Mouse (Mus musculus) stomach, embryonic 16.5 days (tissue): Measurements from ENCODE around the gene Nemp1. TPM values are rescaled to one million over a fixed set of nuclear protein-coding genes. Genes with fewer than 3 reads are reported as not detected.

ENCODE experiments used
- polyA plus RNA-seq: library from polyadenylated mRNA; unstranded; fragments of >200 nt; fragmentation: Nextera tagmentation; extraction: Ambion mirVana; gene quantifications from 2 replicates; pipeline ENCODE4 v1.2.1, GENCODE M21; 2015

Gene Nemp1
- polyA plus RNA-seq, 1 experiment from 2014 or later = 10.0 TPM

Other genes with a start within 250 kb of the Nemp1 start
- gene Stac3, start 165.2 kb upstream of the Nemp1 start, polyA plus RNA-seq = 0.70 and 5.5 TPM in 2 replicates
- 192 and 231 TPM in 2 replicates for gene Ndufa4l2, start 151.9 kb upstream of the Nemp1 start, polyA plus RNA-seq
- gene Shmt2, start 144.5 kb upstream of the Nemp1 start, polyA plus RNA-seq = 152 and 163 TPM in 2 replicates
- 3.4 and 4.6 TPM in 2 replicates for gene Nxph4, start 132.3 kb upstream of the Nemp1 start, polyA plus RNA-seq
- gene Lrp1, start 45.8 kb upstream of the Nemp1 start, polyA plus RNA-seq = 95.6 and 102 TPM in 2 replicates
- 49.7 and 60.3 TPM in 2 replicates for gene Stat6, start 23.9 kb upstream of the Nemp1 start, polyA plus RNA-seq
- 9.9 and 10.1 TPM in 2 replicates for gene Nab2, start 1.7 kb downstream of the Nemp1 start, polyA plus RNA-seq
- gene Myo1a, start 38.3 kb downstream of the Nemp1 start, polyA plus RNA-seq = 24.5 and 28.6 TPM in 2 replicates
- 0.72 and 1.8 TPM in 2 replicates for gene Tac2, start 57.6 kb downstream of the Nemp1 start, polyA plus RNA-seq
- gene Zbtb39, start 72.6 kb downstream of the Nemp1 start, polyA plus RNA-seq = 2.0 and 2.2 TPM in 2 replicates
- 2.7 and 2.8 TPM in 2 replicates for gene Gpr182, start 84.8 kb downstream of the Nemp1 start, polyA plus RNA-seq
- 0.10 and 0.11 TPM in 2 replicates for gene Rdh1, start 92.8 kb downstream of the Nemp1 start, polyA plus RNA-seq
- 0.23 TPM in 1 of 2 replicates, not detected in the other for gene Rdh16f1, start 92.9 kb downstream of the Nemp1 start, polyA plus RNA-seq
- 0.06 and 0.16 TPM in 2 replicates for gene Rdh9, start 109.5 kb downstream of the Nemp1 start, polyA plus RNA-seq
- not detected in 2 replicates for gene Rdh16, start 134.3 kb downstream of the Nemp1 start, polyA plus RNA-seq
- gene Rdh19, start 183.0 kb downstream of the Nemp1 start, polyA plus RNA-seq = not detected in 2 replicates
- gene Rdh16f2, start 199.6 kb downstream of the Nemp1 start, polyA plus RNA-seq = 0.10 TPM in 1 of 2 replicates, not detected in the other
- 0.40 and 0.57 TPM in 2 replicates for gene Rdh7, start 221.9 kb downstream of the Nemp1 start, polyA plus RNA-seq
- gene Sdr9c7, start 231.6 kb downstream of the Nemp1 start, polyA plus RNA-seq = 4.4 and 12.2 TPM in 2 replicates